Mouse (Mus musculus): ENCODE results near the gene Uhrf1. TPM values are rescaled to one million over a fixed set of nuclear protein-coding genes. Genes with fewer than 3 reads are reported as not detected.

Gene Uhrf1
- total and polyA plus RNA-seq, 3 experiments: 161 to 220 (median 184) TPM

GRCm38 (mm10) chr17:56269741-56270140 is 33.4 kb upstream of the Uhrf1 start:
- Histone ChIP-seq H3K79me2 (replicated peaks; ENCODE audit: control insufficient read depth, extremely low read depth, insufficient read depth, poor library complexity, severe bottlenecking) (peaks cover 31% of the 10 kb centered on the region), H3K27me3 (replicated peaks) (no peaks in the 10 kb centered on the region), H3K27ac (ENCODE audit: insufficient read depth, low read depth) (peak overlapping the region; percentile 82), H3K4me2 (ENCODE audit: insufficient read depth, low read depth, poor library complexity, severe bottlenecking) (no peak overlapping the region), H3K36me3 (replicated peaks in 1 of 2; ENCODE audit: control insufficient read depth in 1 of 2, insufficient read depth in 1 of 2, low read length in 1 of 2) (peaks cover 40 to 51% of the 10 kb centered on the region in 2 experiments), H3K4me3 (replicated peaks in 1 of 3; ENCODE audit: low read depth in 2 of 3, low read length in 2 of 3, poor library complexity in 1 of 3) (no peak overlapping the region), H3K9me3 (replicated peaks; ENCODE audit: low read length) (no peaks in the 10 kb centered on the region), H3K4me1 (ENCODE audit: control insufficient read depth in 1 of 2, insufficient read depth in 2 of 2) (peaks cover 29 to 76% of the 10 kb centered on the region in 2 experiments), H3K9ac (ENCODE audit: insufficient read depth, low read depth) (0 out of 2 replicates have a peak overlapping the region, but pooled peaks have one; percentile 67)
- dilution Hi-C loops (cut with MboI; ENCODE audit: extremely low pct_ligation_motif_present, extremely low pct_unique_long_range_greater_than_20kb, low sequenced_read_pairs) (no loop called here), in situ Hi-C loops (cut with MboI; ENCODE audit: low pct_ligation_motif_present, low pct_unique_long_range_greater_than_20kb, low sequenced_read_pairs) (no loop called here)
- DNase-seq (ENCODE audit: extremely low read depth): no peak
- TF ChIP-seq MAFK (IDR thresholded peaks at IDR 0.05; ENCODE audit: insufficient replicate concordance, low read length) (no peak), IRF4 (IDR thresholded peaks at IDR 0.05; ENCODE audit: low read depth, low read length) (no peak), TCF12 (IDR thresholded peaks at IDR 0.05; ENCODE audit: low read depth, low read length) (0 out of 2 replicates have a peak, but pooled peaks have one; percentile 16), TBP (conservative IDR thresholded peaks at IDR 0.05; ENCODE audit: low read depth, low read length) (no peak), SIN3A (IDR thresholded peaks at IDR 0.05; ENCODE audit: low read length) (no peak)

GRCm38 (mm10) chr17:56271609-56272253 is 31.4 kb upstream of the Uhrf1 start:
- Histone ChIP-seq H3K4me2 (ENCODE audit: insufficient read depth, low read depth, poor library complexity, severe bottlenecking) (no peak overlapping the region), H3K9me3 (replicated peaks; ENCODE audit: low read length) (no peaks in the 10 kb centered on the region), H3K27ac (ENCODE audit: insufficient read depth, low read depth) (no peak overlapping the region), H3K4me3 (replicated peaks in 1 of 3; ENCODE audit: low read depth in 2 of 3, low read length in 2 of 3, poor library complexity in 1 of 3) (no peak overlapping the region), H3K79me2 (replicated peaks; ENCODE audit: control insufficient read depth, extremely low read depth, insufficient read depth, poor library complexity, severe bottlenecking) (peaks cover 47% of the 10 kb centered on the region), H3K36me3 (replicated peaks in 1 of 2; ENCODE audit: control insufficient read depth in 1 of 2, insufficient read depth in 1 of 2, low read length in 1 of 2) (peaks cover 40 to 51% of the 10 kb centered on the region in 2 experiments), H3K4me1 (ENCODE audit: control insufficient read depth in 1 of 2, insufficient read depth in 2 of 2) (peaks cover 19 to 59% of the 10 kb centered on the region in 2 experiments), H3K9ac (ENCODE audit: insufficient read depth, low read depth) (no peak overlapping the region), H3K27me3 (replicated peaks) (no peaks in the 10 kb centered on the region)
- DNase-seq (ENCODE audit: extremely low read depth): no peak
- TF ChIP-seq MAFK (IDR thresholded peaks at IDR 0.05; ENCODE audit: insufficient replicate concordance, low read length) (no peak), ZC3H11A (IDR thresholded peaks at IDR 0.05; ENCODE audit: low read depth, low read length) (no peak), JUND (conservative IDR thresholded peaks at IDR 0.05; ENCODE audit: low read depth, low read length) (no peak), USF2 (conservative IDR thresholded peaks at IDR 0.05; ENCODE audit: low read depth, low read length) (no peak), PAX5 (IDR thresholded peaks at IDR 0.05; ENCODE audit: low read length) (no peak)
- dilution Hi-C loops (cut with MboI; ENCODE audit: extremely low pct_ligation_motif_present, extremely low pct_unique_long_range_greater_than_20kb, low sequenced_read_pairs): no loop called here
- in situ Hi-C loops (cut with MboI; ENCODE audit: low pct_ligation_motif_present, low pct_unique_long_range_greater_than_20kb, low sequenced_read_pairs): no loop called here

GRCm38 (mm10) chr17:56272644-56273043 is 30.5 kb upstream of the Uhrf1 start:
- no peak overlapping the region for H3K4me2 ChIP-seq (ENCODE audit: insufficient read depth, low read depth, poor library complexity, severe bottlenecking)

More at GRCm38 (mm10) chr17:56272644-56273043, 30.5 kb upstream of the Uhrf1 start:
- peaks cover 47% of the 10 kb centered on the region for H3K79me2 ChIP-seq (replicated peaks; ENCODE audit: control insufficient read depth, extremely low read depth, insufficient read depth, poor library complexity, severe bottlenecking)
- in situ Hi-C loops (cut with MboI; ENCODE audit: low pct_ligation_motif_present, low pct_unique_long_range_greater_than_20kb, low sequenced_read_pairs): no loop called here
- H3K4me3 ChIP-seq (replicated peaks in 1 of 3; ENCODE audit: low read depth in 2 of 3, low read length in 2 of 3, poor library complexity in 1 of 3): no peak overlapping the region
- H3K4me1 ChIP-seq (ENCODE audit: control insufficient read depth in 1 of 2, insufficient read depth in 2 of 2): peaks cover 17 to 59% of the 10 kb centered on the region in 2 experiments
- no peaks in the 10 kb centered on the region for H3K9me3 ChIP-seq (replicated peaks; ENCODE audit: low read length)
- TF ChIP-seq UBTF (IDR thresholded peaks at IDR 0.05; ENCODE audit: low read depth, low read length): no peak
- TF ChIP-seq PAX5 (IDR thresholded peaks at IDR 0.05; ENCODE audit: low read length): no peak
- no peak for TF ChIP-seq MYC (IDR thresholded peaks at IDR 0.05; ENCODE audit: low read depth, low read length)
- no peak for TF ChIP-seq NELFE (IDR thresholded peaks at IDR 0.05; ENCODE audit: low read depth, low read length)
- no peak for TF ChIP-seq POLR2A (IDR thresholded peaks at IDR 0.05; ENCODE audit: low read depth, low read length)
- TF ChIP-seq ZMIZ1 (IDR thresholded peaks at IDR 0.05; ENCODE audit: low read depth, low read length): no peak
- TF ChIP-seq POLR2AphosphoS2 (IDR thresholded peaks at IDR 0.05; ENCODE audit: low read depth, low read length): no peak
- TF ChIP-seq E2F4 (IDR thresholded peaks at IDR 0.05; ENCODE audit: insufficient replicate concordance, low read depth, low read length): no peak
- no peak for TF ChIP-seq KAT2A (IDR thresholded peaks at IDR 0.05; ENCODE audit: insufficient replicate concordance, low read length)
- no peak for TF ChIP-seq CTCF (conservative IDR thresholded peaks at IDR 0.05 in 1 of 2, IDR thresholded peaks at IDR 0.05 in 1 of 2; ENCODE audit: low read depth in 2 of 2, low read length in 2 of 2)
- dilution Hi-C loops (cut with MboI; ENCODE audit: extremely low pct_ligation_motif_present, extremely low pct_unique_long_range_greater_than_20kb, low sequenced_read_pairs): no loop called here
- peaks cover 40 to 51% of the 10 kb centered on the region in 2 experiments for H3K36me3 ChIP-seq (replicated peaks in 1 of 2; ENCODE audit: control insufficient read depth in 1 of 2, insufficient read depth in 1 of 2, low read length in 1 of 2)
- no peak overlapping the region for H3K9ac ChIP-seq (ENCODE audit: insufficient read depth, low read depth)
- H3K27me3 ChIP-seq (replicated peaks): no peaks in the 10 kb centered on the region
- no peak for DNase-seq (ENCODE audit: extremely low read depth)
- peak overlapping the region; percentile 10 for H3K27ac ChIP-seq (ENCODE audit: insufficient read depth, low read depth)
